In the genomic region with DNA sequence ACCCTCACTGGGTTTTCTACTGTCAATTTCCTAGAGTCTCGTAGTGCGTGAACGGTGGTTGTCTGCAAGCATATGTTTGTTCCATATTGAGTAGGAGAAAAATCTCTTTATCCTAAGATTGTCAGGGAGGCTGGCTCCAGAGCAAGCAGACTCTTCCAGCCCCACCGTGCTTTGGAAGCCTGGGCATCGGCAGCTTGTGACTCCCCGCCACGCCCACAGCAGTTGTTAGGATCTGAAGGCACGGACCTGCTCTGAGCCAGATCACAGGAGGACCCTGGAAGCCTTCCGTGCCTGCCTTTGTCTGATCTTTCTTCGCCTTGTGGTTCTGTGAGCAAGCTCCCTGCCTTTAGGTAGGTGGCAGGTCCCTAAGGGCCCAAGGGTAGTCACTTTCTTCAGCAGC, we compare ENCODE assay signal across 9 mouse cellular contexts. TPM values are rescaled to one million over a fixed set of nuclear protein-coding genes. Genes with fewer than 3 reads are reported as not detected.
A peak's percentile ranks its signal among the peaks of the same experiment; 100 is the strongest.
DNase-seq lines count a peak whose midpoint lies in the region; ATAC-seq and TF ChIP-seq lines count a peak whose summit lies in the region.
"Had no signal": no experiment of that assay in that cellular context is flagged by ENCODE, and none has a peak within 500 bp of the region (broad histone marks: within the 10 kb centered on the region; RNA-seq: fewer than 3 reads in every experiment).

No protein-coding gene starts in this region.

- ATAC-seq in frontal cortex, adult (ENCODE audit: low TSS enrichment) = peak; percentile 54
- no peak for ATAC-seq in forebrain, embryonic 12.5 days (ENCODE audit: low FRiP score)
- ATAC-seq in midbrain, embryonic 11.5 days (ENCODE audit: low FRiP score) = 0 out of 2 replicates have a peak, but pooled peaks have one; percentile 22
- no peak for ATAC-seq in stomach, postnatal 0 days (ENCODE audit: low FRiP score, low TSS enrichment)
- ATAC-seq in megakaryocyte, adult 5-6 weeks (ENCODE audit: poor library complexity, severe bottlenecking) = no peak

- no peaks in the 10 kb centered on the region for H3K9me3 ChIP-seq in forebrain, embryonic 12.5 days
- H3K9me3 ChIP-seq in midbrain, embryonic 11.5 days (ENCODE audit: control insufficient read depth, low read length) = no peaks in the 10 kb centered on the region
- no peaks in the 10 kb centered on the region for H3K9me3 ChIP-seq in stomach, postnatal 0 days (ENCODE audit: control insufficient read depth, low read length)

- H3K27me3 ChIP-seq in forebrain, embryonic 12.5 days = no peaks in the 10 kb centered on the region
- no peaks in the 10 kb centered on the region for H3K27me3 ChIP-seq in midbrain, embryonic 11.5 days (ENCODE audit: control insufficient read depth, insufficient read depth, low read length)
- no peaks in the 10 kb centered on the region for H3K27me3 ChIP-seq in stomach, postnatal 0 days (ENCODE audit: control insufficient read depth, insufficient read depth, low read length)

- H3K27ac ChIP-seq in forebrain, embryonic 12.5 days = 0 out of 2 replicates have a peak overlapping the region, but pooled peaks have one; percentile 50
- H3K27ac ChIP-seq in midbrain, embryonic 11.5 days (ENCODE audit: low read depth, low read length) = no peak overlapping the region
- H3K27ac ChIP-seq in stomach, postnatal 0 days (replicated peaks) = no peak overlapping the region

- peaks cover 39% of the 10 kb centered on the region for H3K4me1 ChIP-seq in forebrain, embryonic 12.5 days
- peaks cover 11% of the 10 kb centered on the region for H3K4me1 ChIP-seq in midbrain, embryonic 11.5 days (ENCODE audit: control insufficient read depth, insufficient read depth, low read length)
- peaks cover 12% of the 10 kb centered on the region for H3K4me1 ChIP-seq in stomach, postnatal 0 days (replicated peaks; ENCODE audit: control insufficient read depth, insufficient read depth)

- no peak overlapping the region for H3K4me3 ChIP-seq in forebrain, embryonic 12.5 days (replicated peaks)
- H3K4me3 ChIP-seq in midbrain, embryonic 11.5 days (ENCODE audit: low read depth, low read length) = no peak overlapping the region
- no peak overlapping the region for H3K4me3 ChIP-seq in stomach, postnatal 0 days (ENCODE audit: low read depth, low read length)

- DNase-seq in frontal cortex, postnatal 25 days (ENCODE audit: low spot score in 2 of 2) = no peak
- DNase-seq in brain, embryonic 14.5 days (ENCODE audit: low read depth) = peak; percentile 77
- DNase-seq in midbrain, embryonic 11.5 days (ENCODE audit: low spot score, missing footprints) = no peak
- no peak for DNase-seq in testis, postnatal 10 days (ENCODE audit: low spot score)
- DNase-seq in stomach, postnatal 0 days (ENCODE audit: low spot score) = no peak
- DNase-seq: heart, postnatal 36 days had no signal

- TF ChIP-seq CTCF in brain, embryonic 14.5 days (IDR thresholded peaks at IDR 0.05; ENCODE audit: borderline replicate concordance, extremely low read depth, insufficient read depth, insufficient read length) = no peak
- TF ChIP-seq CTCF in stomach, postnatal 0 days (IDR thresholded peaks at IDR 0.05; ENCODE audit: low read depth) = no peak

- 41% methylated on average over 10 of the region's 10 CpGs for WGBS in forebrain, embryonic 12.5 days
- WGBS in midbrain, embryonic 11.5 days = 52% methylated on average over 10 of the region's 10 CpGs
- WGBS in stomach, postnatal 0 days = 57% methylated on average over 10 of the region's 10 CpGs

- no peak overlapping the region for H3K4me2 ChIP-seq in forebrain, embryonic 12.5 days
- no peak overlapping the region for H3K4me2 ChIP-seq in midbrain, embryonic 11.5 days
- H3K4me2 ChIP-seq in stomach, postnatal 0 days (replicated peaks; ENCODE audit: low read depth) = no peak overlapping the region

- TF ChIP-seq POLR2A in brain, embryonic 14.5 days (IDR thresholded peaks at IDR 0.05; ENCODE audit: borderline replicate concordance, extremely low read depth, insufficient read depth, insufficient read length, poor library complexity, severe bottlenecking) = no peak

- H3K9ac ChIP-seq in forebrain, embryonic 12.5 days = no peak overlapping the region
- H3K9ac ChIP-seq in midbrain, embryonic 11.5 days (ENCODE audit: low read length) = no peak overlapping the region
- no peak overlapping the region for H3K9ac ChIP-seq in stomach, postnatal 0 days (ENCODE audit: low read length)

- TF ChIP-seq EP300 in stomach, postnatal 0 days (optimal IDR thresholded peaks at IDR 0.05) = no peak

- no peaks in the 10 kb centered on the region for H3K36me3 ChIP-seq in forebrain, embryonic 12.5 days (replicated peaks)
- H3K36me3 ChIP-seq in midbrain, embryonic 11.5 days (ENCODE audit: control insufficient read depth, insufficient read depth, low read length) = no peaks in the 10 kb centered on the region
- H3K36me3 ChIP-seq in stomach, postnatal 0 days (ENCODE audit: control insufficient read depth, insufficient read depth, low read length) = no peaks in the 10 kb centered on the region

RNA-seq across cellular contexts. Expression of a gene that starts 21.6 kb away (rescaled TPM):
- polyA plus RNA-seq in brain, embryonic 14.5 days (2012; rRNA removed) = 34.5 and 35.9 TPM in 2 replicates
- 9.0 and 10.3 TPM in 2 replicates for polyA plus RNA-seq in forebrain, embryonic 12.5 days (2016; fragmentation: Nextera tagmentation; extraction: Ambion mirVana)
- polyA plus RNA-seq in midbrain, embryonic 11.5 days (2014; fragmentation: Nextera tagmentation; extraction: Ambion mirVana) = 8.2 and 8.6 TPM in 2 replicates
- 16.2 and 20.3 TPM in 2 replicates for polyA plus RNA-seq in stomach, postnatal 0 days (2015; fragmentation: Nextera tagmentation; extraction: Ambion mirVana)
- 44.6 and 46.5 TPM in 2 replicates for total RNA-seq in megakaryocyte, adult 5-6 weeks (2015)
- 12.7 and 15.5 TPM in 2 replicates for total RNA-seq in megakaryocyte, adult 5-6 weeks (2017)

Comparison
In these comparisons a context has a peak if more than half of its experiments do, and no peak if none do; other contexts are left out.
1. ATAC-seq: peak in frontal cortex, adult (single experiment) and midbrain, embryonic 11.5 days (single experiment); none in forebrain, embryonic 12.5 days (single experiment), stomach, postnatal 0 days (single experiment) and megakaryocyte, adult 5-6 weeks (single experiment).